Mouse (Mus musculus) spleen, adult 2 months (tissue): ENCODE measurements around the gene Zyx. TPM values are rescaled to one million over a fixed set of nuclear protein-coding genes. Genes with fewer than 3 reads are reported as not detected.

ENCODE experiments used
- DNase-seq, 2 experiments: peaks; one replicate each; pipeline versions ENCODE4 v3.0.0 to v3.0.0-alpha.2; 2012 to 2021; ENCODE audit warnings: low spot score in 2 of 2, low read depth in 1 of 2
- H3K27ac ChIP-seq: fragments of 200-500 bp; 2 replicates; pipeline ENCODE4 v1.5.1; 2012; ENCODE audit warnings: low read length, inconsistent platforms; ENCODE audit not compliant: insufficient read depth
- H3K27me3 ChIP-seq: fragments of 200-500 bp; 2 replicates; pipeline ENCODE4 v1.6.1; 2012; ENCODE audit warnings: mild to moderate bottlenecking, moderate library complexity, low read length, inconsistent platforms; ENCODE audit not compliant: control insufficient read depth, insufficient read depth
- H3K36me3 ChIP-seq: fragments of 200-500 bp; 2 replicates; pipeline ENCODE4 v1.6.1; 2012; ENCODE audit warnings: mild to moderate bottlenecking, low read length, inconsistent platforms; ENCODE audit not compliant: control insufficient read depth, insufficient read depth
- H3K4me1 ChIP-seq: fragments of 200-500 bp; 2 replicates; pipeline ENCODE4 v1.6.1; 2011; ENCODE audit warnings: inconsistent platforms; ENCODE audit not compliant: control insufficient read depth, insufficient read depth, insufficient read length
- H3K4me3 ChIP-seq: fragments of 200-500 bp; 2 replicates; pipeline ENCODE4 v1.5.1; 2011; ENCODE audit warnings: mild to moderate bottlenecking, inconsistent platforms; ENCODE audit not compliant: insufficient read depth, insufficient read length; ENCODE audit errors: extremely low read depth
- CTCF ChIP-seq: fragments of 200-500 bp; IDR thresholded peaks from 2 replicates; pipeline ENCODE4 v1.5.1; 2011; ENCODE audit warnings: mild to moderate bottlenecking, inconsistent platforms; ENCODE audit not compliant: insufficient read depth, insufficient read length, insufficient replicate concordance; ENCODE audit errors: extremely low read depth
- POLR2A ChIP-seq: fragments of 200-500 bp; IDR thresholded peaks from 2 replicates; pipeline ENCODE4 v1.6.1; 2011; ENCODE audit warnings: low read depth, low read length, inconsistent platforms
- WGBS: fragments of 180-500 bp; shearing (Covaris S2); methylation state at CpG from one replicate; pipeline ENCODE4 v1.1.7; 2018; 5-methylcytosine and 5-hydroxymethylcytosine counted together
- polyA plus RNA-seq: library from polyadenylated mRNA; depleted of rRNA; stranded (reverse); fragments of >200 nt; gene quantifications from 2 replicates; pipeline ENCODE4 v1.2.3, GENCODE M21; 2012

The Zyx gene
- polyA plus RNA-seq, 1 experiment = 184 TPM

- Histone ChIP-seq H3K4me1 (no peaks in the 10 kb centered on the region), H3K36me3 (no peaks in the 10 kb centered on the region), H3K27me3 (no peaks in the 10 kb centered on the region), H3K4me3 (no peak overlapping the region), H3K27ac (no peak overlapping the region)
- DNase-seq = no peak
- TF ChIP-seq CTCF = no peak
- no peak for TF ChIP-seq POLR2A
- 90% methylated on average over 3 of the region's 3 CpGs for WGBS
These were observed 30.1 kb downstream of the Zyx start for GRCm38 (mm10) chr6:42379551-42379950.

GRCm38 (mm10) chr6:42380416-42381144, 31.1 kb downstream of the Zyx start:
- 45% methylated on average over 8 of the region's 8 CpGs for WGBS
- H3K4me1 ChIP-seq = no peaks in the 10 kb centered on the region
- peak; percentile 42; the same call in 1 of the 2 replicates for TF ChIP-seq CTCF
- TF ChIP-seq POLR2A = no peak
- DNase-seq = peak in 1 of 2 experiments; percentile 21
- no peaks in the 10 kb centered on the region for H3K27me3 ChIP-seq
- H3K36me3 ChIP-seq = no peaks in the 10 kb centered on the region
- H3K27ac ChIP-seq = no peak overlapping the region
- no peak overlapping the region for H3K4me3 ChIP-seq

GRCm38 (mm10) chr6:42381221-42381620, 31.8 kb downstream of the Zyx start:
- no peak overlapping the region for H3K4me3 ChIP-seq
- no peaks in the 10 kb centered on the region for H3K27me3 ChIP-seq
- no peak for TF ChIP-seq CTCF
- no peak for TF ChIP-seq POLR2A
- no peak for DNase-seq
- H3K27ac ChIP-seq = no peak overlapping the region
- 88% methylated on average over 2 of the region's 2 CpGs for WGBS
- no peaks in the 10 kb centered on the region for H3K4me1 ChIP-seq
- H3K36me3 ChIP-seq = no peaks in the 10 kb centered on the region

GRCm38 (mm10) chr6:42381916-42382381, 32.5 kb downstream of the Zyx start:
- 0 out of 2 replicates have a peak overlapping the region, but pooled peaks have one; percentile 1 for H3K27ac ChIP-seq
- no peak overlapping the region for H3K4me3 ChIP-seq
- DNase-seq = no peak
- H3K27me3 ChIP-seq = no peaks in the 10 kb centered on the region
- 59% methylated on average over 9 of the region's 9 CpGs for WGBS
- H3K4me1 ChIP-seq = no peaks in the 10 kb centered on the region
- no peaks in the 10 kb centered on the region for H3K36me3 ChIP-seq
- TF ChIP-seq POLR2A (no peak), CTCF (no peak)

GRCm38 (mm10) chr6:42383360-42383759, 33.9 kb downstream of the Zyx start:
- Histone ChIP-seq H3K27ac (no peak overlapping the region), H3K4me3 (no peak overlapping the region), H3K4me1 (no peaks in the 10 kb centered on the region), H3K27me3 (no peaks in the 10 kb centered on the region), H3K36me3 (no peaks in the 10 kb centered on the region)
- 83% methylated on average over 5 of the region's 5 CpGs for WGBS
- TF ChIP-seq POLR2A (no peak), CTCF (no peak)
- no peak for DNase-seq

- H3K4me1 ChIP-seq = no peaks in the 10 kb centered on the region
- TF ChIP-seq CTCF (no peak), POLR2A (no peak)
- no peaks in the 10 kb centered on the region for H3K36me3 ChIP-seq
- no peak overlapping the region for H3K27ac ChIP-seq
- WGBS = 33% methylated on average over 4 of the region's 4 CpGs
- no peak overlapping the region for H3K4me3 ChIP-seq
- no peak for DNase-seq
- H3K27me3 ChIP-seq = no peaks in the 10 kb centered on the region
These were observed 36.2 kb downstream of the Zyx start for GRCm38 (mm10) chr6:42385635-42386034.

GRCm38 (mm10) chr6:42391796-42392330, 42.4 kb downstream of the Zyx start:
- no peak for DNase-seq
- Histone ChIP-seq H3K4me3 (no peak overlapping the region), H3K36me3 (no peaks in the 10 kb centered on the region), H3K27ac (no peak overlapping the region), H3K27me3 (no peaks in the 10 kb centered on the region), H3K4me1 (peaks cover 8% of the 10 kb centered on the region; the same call in 1 of the 2 replicates)
- 64% methylated on average over 2 of the region's 2 CpGs for WGBS
- no peak for TF ChIP-seq POLR2A
- no peak for TF ChIP-seq CTCF
